Mouse (Mus musculus): ENCODE measurements at regions not wholly inside any gene's neighbourhood (a gene's known extent, or its start where the extent isn't known, plus 50 kb on each side); places are given as distances from the start of the nearest gene placed in this dataset.

GRCm38 (mm10) chr8:35987327-35987726 is 221.7 kb downstream of the Gm19410 start:
- TF ChIP-seq GATA1 (IDR thresholded peaks at IDR 0.05; ENCODE audit: borderline replicate concordance, low read length) (no peak), FLI1 (IDR thresholded peaks at IDR 0.05; ENCODE audit: low read length) (no peak)
